Mouse (Mus musculus) ES-CJ7 (cell line): Measurements from ENCODE around the gene Id2.
A peak's percentile ranks its signal among the peaks of the same experiment; 100 is the strongest.

ENCODE experiments used
- DNase-seq: peaks from one replicate; pipeline ENCODE4 v3.0.0; 2011; ENCODE audit warnings: low read depth, low spot score

Id2 gene

DNA sequence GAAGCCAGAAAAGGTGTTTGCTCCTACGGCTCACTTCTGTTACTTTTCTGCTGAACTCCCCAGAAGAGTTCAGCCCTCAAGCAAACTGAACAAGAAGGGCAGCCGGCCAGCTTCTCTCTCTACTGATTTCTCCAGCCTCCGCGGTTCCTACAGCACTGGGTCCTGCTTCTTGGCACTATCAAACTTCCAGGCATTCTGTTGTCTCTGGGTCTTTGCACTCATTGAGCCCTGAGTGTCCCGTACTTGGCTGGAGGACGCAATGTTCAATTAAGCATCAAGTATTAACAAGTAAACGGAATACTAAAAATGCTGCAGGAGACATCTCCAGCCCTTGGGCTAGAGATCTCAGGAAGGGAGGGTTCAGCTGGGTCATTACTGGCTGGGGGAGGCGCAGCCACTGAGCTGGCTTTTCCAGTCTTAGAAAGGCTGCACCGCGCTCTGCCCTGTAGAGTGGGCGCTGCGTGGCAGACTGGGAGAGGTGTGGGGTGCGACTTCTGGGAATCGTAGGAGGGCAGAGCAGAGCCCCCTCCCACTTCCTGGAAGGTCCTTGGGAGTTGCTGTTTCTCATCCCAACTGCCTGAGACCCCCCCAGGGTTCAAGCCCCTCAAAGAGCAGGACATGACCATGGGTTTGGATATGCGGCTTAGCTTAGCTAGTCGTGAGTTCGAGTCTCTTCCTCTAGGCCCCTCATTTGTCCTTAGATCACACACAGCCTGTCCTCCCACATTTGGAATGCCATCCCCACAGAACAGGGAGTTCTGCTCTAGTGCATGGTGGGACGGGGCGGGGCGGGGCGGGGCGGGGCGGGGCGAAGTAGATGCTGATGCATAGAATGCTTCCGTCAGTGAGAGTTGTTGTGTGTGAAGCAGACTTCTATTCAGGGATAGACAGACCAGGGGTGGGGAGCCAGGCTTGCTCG lies 13.4 kb downstream of the Id2 start:
- DNase-seq: peak; percentile 65

DNA sequence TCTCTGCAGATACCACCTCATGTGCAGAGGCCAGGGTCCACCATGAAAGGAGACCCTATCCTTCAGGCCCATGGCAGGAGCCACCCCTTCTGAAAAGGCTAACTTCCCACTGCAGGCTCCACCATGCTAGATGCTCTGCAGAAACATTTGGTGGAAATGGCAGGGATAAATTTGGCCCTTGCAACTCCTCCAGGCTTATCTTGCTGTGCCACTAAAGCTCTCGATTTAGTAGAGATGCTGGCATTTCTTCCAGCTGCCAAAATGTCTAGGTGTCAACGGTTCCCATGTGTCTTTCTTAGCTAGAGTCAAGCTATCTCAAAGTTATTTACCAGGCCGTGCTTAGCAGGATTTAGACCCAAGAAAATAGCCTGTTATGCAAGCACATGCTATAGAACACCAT lies 22.6 kb downstream of the Id2 start:
- DNase-seq: no peak

DNA sequence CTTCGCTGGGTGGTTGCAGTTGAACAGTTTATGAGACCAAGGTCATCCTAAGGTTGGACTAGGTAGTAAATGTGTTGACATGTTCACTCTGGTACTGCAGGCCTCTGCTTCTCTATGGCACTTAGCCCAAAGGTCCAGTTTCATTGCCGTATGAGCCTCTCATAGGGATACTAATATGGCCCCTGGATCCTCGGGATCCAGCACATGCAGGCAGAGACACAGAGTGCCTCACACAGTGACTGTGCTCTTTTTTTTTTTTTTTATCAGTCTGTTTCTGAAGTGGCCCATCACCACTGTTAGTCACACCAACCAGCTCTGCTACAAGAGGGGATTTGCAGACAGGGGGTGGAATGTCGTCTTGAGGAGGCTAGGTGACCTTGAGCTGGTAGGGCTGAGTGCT lies 23.6 kb downstream of the Id2 start:
- DNase-seq: no peak

DNA sequence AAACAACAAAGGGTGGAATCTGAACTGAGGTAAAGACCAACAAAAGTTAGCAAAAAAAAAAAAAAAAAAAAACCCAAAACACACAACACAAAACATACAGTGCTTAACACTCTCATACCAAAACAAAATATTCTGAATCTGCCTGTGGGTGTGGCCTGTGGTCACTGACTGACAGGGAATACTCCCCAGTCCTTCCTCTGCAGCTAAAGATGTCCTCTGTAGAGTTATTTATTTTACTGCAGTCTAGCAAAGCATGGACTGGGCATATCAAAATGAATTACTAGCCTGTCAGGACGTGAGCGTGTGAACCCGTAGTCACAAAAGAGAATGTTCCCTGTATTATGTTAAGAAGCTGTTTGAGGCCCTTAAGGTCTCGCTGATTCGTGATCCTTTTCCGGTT lies 34.7 kb downstream of the Id2 start:
- DNase-seq: no peak

DNA sequence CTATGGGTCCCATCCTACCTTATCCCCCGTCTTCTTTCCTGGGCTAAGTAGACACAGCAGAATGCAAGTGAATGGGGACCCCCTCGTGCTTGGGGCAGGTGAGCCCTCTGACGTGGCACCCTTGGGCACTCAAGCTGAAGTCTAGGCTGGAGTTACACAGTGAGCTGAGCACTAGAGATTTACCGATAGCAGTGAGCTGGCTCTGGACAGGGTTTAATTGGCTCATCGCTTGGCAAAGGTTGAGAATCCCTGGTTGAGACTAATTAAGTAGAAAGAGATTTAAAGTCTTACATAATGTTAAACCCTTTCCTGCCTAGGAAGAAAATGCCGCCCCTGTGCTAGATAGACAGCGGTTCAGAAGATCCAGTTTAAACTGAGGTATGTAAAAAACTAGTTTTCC lies 36.0 kb downstream of the Id2 start:
- DNase-seq: no peak

DNA sequence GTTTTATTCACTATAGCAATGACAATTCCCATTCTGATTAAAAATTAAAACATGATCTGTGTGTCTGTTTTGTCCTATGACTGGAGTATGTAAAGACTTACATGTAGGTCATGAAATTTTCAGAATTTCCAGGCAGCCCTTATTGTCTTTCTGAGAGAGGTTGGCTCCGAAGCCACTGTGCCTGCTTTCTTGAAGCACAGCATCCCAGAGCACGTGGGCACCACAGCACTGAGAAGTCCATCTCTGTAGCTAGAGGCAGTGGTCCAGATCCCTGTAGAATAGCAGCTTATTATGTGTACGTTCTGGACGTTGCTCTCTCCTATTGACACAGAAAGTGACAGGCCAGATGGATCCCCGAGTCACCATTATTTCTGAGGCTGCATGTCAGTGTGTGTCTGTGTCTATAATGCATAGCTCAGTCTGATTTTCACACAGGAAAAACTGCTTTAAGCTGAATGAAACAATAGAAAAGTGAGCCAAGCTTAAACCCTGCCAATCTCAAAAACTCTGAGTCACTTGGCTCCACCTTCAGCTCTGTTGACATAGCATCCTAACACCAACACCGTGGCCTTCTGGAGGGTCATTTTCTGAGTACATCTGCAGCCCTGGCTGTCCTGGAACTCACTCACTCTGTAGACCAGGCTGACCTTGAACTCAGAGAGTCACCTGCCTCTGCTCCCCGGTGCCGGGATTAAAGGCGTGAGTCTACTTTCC lies 37.3 kb downstream of the Id2 start:
- DNase-seq: peak; percentile 19

DNA sequence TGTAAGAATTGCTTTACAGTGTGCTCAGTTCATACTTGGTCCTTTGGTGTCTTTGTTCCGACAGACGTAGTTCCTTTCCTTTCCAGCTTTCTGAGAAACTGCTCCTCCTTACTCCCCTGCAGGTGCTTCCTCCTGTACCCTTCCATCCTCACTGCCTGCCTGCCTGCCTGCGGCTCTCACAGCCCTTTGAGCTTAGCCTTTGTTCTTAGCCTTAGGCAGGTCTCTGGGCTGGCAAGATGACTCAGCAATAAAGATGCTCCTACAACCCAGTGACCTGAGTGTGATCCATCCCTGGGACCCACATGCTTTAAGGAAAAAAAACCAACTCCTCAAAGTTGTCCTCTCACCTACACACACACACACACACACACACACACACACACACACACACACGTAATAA lies 42.0 kb downstream of the Id2 start:
- peak; percentile 69 for DNase-seq

DNA sequence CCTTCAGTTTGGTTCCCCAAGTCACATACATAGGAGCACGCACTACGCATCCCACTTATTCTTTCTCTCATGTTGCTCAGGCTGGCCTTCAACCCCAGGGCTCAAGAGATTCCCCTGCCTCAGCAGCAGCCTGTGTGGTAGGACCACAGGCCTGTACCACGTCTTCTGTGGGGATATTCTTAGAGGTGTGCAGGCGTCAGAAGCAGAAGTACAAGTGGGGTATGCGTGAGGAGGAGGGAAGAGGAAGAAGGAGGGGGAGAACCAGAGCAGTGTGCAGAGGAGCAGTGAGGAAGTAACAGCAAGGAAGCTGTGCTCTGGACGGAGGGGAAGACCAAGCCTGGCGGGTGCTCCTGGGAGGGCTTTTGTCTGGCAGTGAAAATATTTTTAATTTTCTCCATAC lies 42.4 kb downstream of the Id2 start:
- no peak for DNase-seq

DNA sequence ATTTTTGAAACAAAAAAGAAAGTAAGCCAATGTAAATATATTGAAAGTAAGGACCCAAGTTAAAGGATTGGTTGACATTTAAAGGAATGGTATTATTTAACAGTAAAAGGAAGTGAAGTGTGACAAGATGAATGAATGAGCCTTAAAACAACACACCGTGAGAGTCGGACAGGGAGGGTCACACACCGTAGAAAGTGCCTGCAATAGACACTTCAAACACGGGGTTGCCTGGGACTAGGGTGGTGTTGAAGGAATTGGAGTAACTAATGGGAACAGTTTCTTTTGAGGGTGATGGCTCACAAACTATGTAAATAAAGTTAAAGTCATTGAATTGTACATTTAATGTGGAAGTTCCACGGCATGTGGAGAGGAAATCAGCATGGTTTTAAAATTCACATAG lies 47.7 kb downstream of the Id2 start:
- DNase-seq: no peak

DNA sequence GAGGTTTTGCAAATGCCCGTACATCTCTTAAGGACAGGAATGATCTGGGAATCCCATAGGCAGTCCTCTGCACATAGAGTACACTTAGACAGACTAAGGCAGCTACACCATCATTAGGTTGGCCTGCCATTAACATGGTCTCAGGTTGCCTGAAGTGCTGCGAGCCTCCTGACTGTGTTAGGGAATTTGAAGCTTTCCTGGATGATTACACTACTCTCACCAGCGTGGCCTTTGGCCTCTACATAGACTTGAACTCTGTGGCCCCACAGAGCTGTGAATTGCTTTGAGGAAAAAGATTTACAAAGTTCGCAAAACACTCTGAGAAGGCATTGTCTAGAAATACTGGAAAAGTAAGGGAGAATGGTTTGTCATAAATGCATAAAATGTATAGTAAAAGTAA lies 52.4 kb downstream of the Id2 start:
- DNase-seq: no peak

DNA sequence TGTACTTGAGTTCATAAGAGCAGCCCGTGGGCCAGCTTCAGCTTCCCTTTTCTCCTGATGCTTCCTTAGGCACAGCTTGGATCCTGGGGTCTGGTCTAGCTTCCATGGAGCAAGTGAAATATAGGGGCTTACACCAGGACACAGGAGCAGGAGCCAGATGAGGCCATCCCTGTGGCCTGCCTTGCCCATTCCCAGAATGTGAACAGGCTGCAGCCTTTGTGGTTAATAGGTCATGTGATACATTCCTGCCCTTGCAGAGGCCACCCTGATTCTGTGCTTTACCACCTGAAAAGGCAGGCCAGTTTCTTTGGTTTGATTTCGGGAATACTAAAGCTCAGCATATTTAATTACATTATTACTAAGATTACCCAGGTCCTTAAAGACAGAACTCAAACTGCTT lies 52.9 kb downstream of the Id2 start:
- DNase-seq: no peak
